Mouse (Mus musculus) kidney, postnatal 0 days (tissue): ENCODE measurements around the gene Zbtb40. TPM values are rescaled to one million over a fixed set of nuclear protein-coding genes. Genes with fewer than 3 reads are reported as not detected.

Experiments used
- ATAC-seq: fragments of 200-750 bp; cut with Nextera tagmentation; replicated peaks from 2 replicates; pipeline ENCODE4 v1.8.0; 2017; ENCODE audit warnings: low read depth, moderate number of reproducible peaks, moderate TSS enrichment, moderate library complexity; ENCODE audit not compliant: low FRiP score
- DNase-seq: peaks from one replicate; pipeline ENCODE4 v3.0.0-alpha.2; 2016; ENCODE audit warnings: low spot score
- H3K27ac ChIP-seq: fragments of 300-500 bp; sonication (generic); 2 replicates; pipeline ENCODE4 v1.5.1; 2014; ENCODE audit warnings: mild to moderate bottlenecking
- H3K27me3 ChIP-seq: fragments of 300-500 bp; sonication (generic); 2 replicates; pipeline ENCODE4 v1.6.1; 2014; ENCODE audit warnings: low read length, mixed read lengths; ENCODE audit not compliant: insufficient read depth
- H3K36me3 ChIP-seq: fragments of 300-500 bp; sonication (generic); 2 replicates; pipeline ENCODE4 v1.6.1; 2014; ENCODE audit warnings: low read length, mixed read lengths; ENCODE audit not compliant: insufficient read depth
- H3K4me1 ChIP-seq: fragments of 300-500 bp; sonication (generic); replicated peaks from 2 replicates; pipeline ENCODE4 v1.6.1; 2014; ENCODE audit warnings: antibody characterized with exemption, low read length, mixed read lengths; ENCODE audit not compliant: insufficient read depth
- H3K4me2 ChIP-seq: fragments of 300-500 bp; sonication (generic); 2 replicates; pipeline ENCODE4 v1.6.1; 2014; ENCODE audit warnings: mild to moderate bottlenecking, low read length, moderate library complexity, mixed read lengths
- H3K4me3 ChIP-seq: fragments of 300-500 bp; sonication (generic); replicated peaks from 2 replicates; pipeline ENCODE4 v1.5.1; 2014; ENCODE audit warnings: low read depth, low read length
- H3K9ac ChIP-seq: fragments of 300-500 bp; sonication (generic); 2 replicates; pipeline ENCODE4 v1.6.1; 2014; ENCODE audit warnings: low read depth, low read length
- H3K9me3 ChIP-seq: fragments of 300-500 bp; sonication (generic); replicated peaks from 2 replicates; pipeline ENCODE4 v1.6.1; 2016; ENCODE audit warnings: low read length, inconsistent platforms, mixed read lengths
- CTCF ChIP-seq: IDR thresholded peaks from 2 replicates; pipeline ENCODE4 v1.5.1; 2016; ENCODE audit warnings: antibody characterized with exemption, low read depth, mild to moderate bottlenecking, moderate library complexity
- WGBS: fragments of 180-500 bp; shearing (Covaris S2); extraction: QIAGEN DNeasy Blood & Tissue Kit; methylation state at CpG from one replicate; pipeline ENCODE4 v1.1.7; 2014; 5-methylcytosine and 5-hydroxymethylcytosine counted together
- polyA plus RNA-seq: library from polyadenylated mRNA; unstranded; fragments of >200 nt; fragmentation: Nextera tagmentation; extraction: Ambion mirVana; gene quantifications from 2 replicates; pipeline ENCODE4 v1.2.1, GENCODE M21; 2015

Gene Zbtb40
- polyA plus RNA-seq, 1 experiment from 2014 or later: 1.8 TPM

DNA sequence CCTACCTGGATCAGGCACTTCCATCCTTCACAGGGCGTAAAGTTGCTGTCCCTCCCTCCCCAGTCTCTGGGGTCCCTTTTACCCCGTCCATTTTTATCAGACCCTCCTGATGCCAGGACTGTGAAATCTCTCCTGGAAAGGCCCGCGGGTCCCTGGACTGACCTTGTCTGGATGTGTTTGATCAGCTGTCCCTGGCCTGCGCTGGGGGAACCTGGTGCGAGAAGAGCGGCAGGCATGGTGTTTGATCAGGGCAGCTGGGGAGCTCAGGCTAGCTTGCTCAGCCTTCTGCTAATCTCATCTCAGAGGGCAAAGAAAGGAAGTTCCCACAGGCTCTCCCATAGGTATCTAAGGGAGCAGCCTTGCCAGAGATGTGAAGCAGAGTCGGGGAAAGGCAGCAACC, 71.4 kb downstream of the Zbtb40 start:
- ATAC-seq (no peak), DNase-seq (no peak)
- no peak overlapping the region for H3K27ac ChIP-seq
- H3K9ac ChIP-seq: no peak overlapping the region
- 57% methylated on average over 8 of the region's 8 CpGs for WGBS
- H3K4me1 ChIP-seq: no peaks in the 10 kb centered on the region
- no peaks in the 10 kb centered on the region for H3K9me3 ChIP-seq
- no peak for TF ChIP-seq CTCF
- no peak overlapping the region for H3K4me3 ChIP-seq
- H3K36me3 ChIP-seq: no peaks in the 10 kb centered on the region
- no peak overlapping the region for H3K4me2 ChIP-seq
- no peaks in the 10 kb centered on the region for H3K27me3 ChIP-seq

DNA sequence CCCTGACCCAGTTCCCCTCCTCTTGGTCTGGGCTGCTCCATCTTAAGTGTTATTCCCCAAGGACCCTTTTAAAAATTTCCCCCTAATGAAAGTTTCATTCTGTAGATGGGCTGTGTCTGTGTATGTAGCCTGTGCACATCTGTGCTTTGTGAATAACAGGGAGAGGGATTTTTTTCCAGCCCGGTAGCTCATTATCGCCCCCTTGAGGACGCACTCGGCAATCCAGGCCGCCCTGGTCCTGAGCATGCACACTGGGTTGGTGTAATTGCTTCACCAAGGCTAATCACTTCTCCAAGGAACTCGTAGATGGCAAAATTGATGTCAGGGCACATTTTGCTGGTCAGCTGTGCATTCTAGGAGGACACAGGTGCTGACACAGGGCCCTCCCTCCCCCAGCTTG, 77.7 kb downstream of the Zbtb40 start:
- Histone ChIP-seq H3K9ac (no peak overlapping the region), H3K4me3 (no peak overlapping the region), H3K27me3 (peaks cover 22% of the 10 kb centered on the region), H3K36me3 (no peaks in the 10 kb centered on the region), H3K4me2 (no peak overlapping the region), H3K4me1 (no peaks in the 10 kb centered on the region), H3K9me3 (no peaks in the 10 kb centered on the region), H3K27ac (no peak overlapping the region)
- TF ChIP-seq CTCF: peak; percentile 76
- 11% methylated on average over 6 of the region's 6 CpGs for WGBS
- peak; percentile 54 for DNase-seq
- ATAC-seq: no peak

DNA sequence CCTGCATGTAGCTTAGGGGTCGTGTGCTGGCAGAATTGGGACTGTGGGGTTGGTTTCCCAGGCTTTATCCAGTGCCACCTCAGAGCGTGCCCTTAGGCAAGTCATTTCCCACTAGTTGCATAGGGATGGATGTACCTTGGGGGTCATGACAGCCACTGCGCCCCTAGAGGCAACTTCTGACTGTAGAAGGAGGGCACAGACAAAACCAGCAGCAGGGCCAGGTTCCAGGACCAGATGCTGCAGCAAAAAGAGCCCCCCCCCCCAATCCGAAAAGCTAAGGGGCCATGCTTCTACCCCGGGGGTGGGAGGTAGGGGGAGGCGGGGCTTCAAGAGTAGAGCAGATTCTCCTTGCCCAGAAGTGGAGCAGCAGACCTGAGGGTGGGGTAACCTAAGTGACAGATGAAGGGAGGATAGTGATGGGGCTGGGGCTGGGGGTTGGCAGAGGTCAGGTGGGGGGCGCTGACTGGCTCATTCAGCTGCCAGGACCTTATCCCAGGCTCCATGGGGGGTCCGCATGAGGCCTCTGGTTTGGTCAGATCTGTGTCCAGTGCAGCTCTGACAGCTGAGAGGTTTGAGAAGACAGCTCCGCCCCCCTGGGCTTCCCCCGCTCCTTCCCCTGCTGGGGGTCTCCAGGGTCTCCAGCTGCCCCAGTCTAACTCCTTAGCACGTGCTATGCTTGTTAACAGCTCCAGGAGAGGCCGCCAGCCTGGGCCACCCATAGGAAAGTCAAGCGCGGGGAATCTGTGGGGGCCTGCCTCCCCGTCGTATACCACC, 78.9 kb downstream of the Zbtb40 start:
- TF ChIP-seq CTCF: peak; percentile 9; the same call in 1 of the 2 replicates
- WGBS: 45% methylated on average over 16 of the region's 16 CpGs
- no peak for DNase-seq

DNA sequence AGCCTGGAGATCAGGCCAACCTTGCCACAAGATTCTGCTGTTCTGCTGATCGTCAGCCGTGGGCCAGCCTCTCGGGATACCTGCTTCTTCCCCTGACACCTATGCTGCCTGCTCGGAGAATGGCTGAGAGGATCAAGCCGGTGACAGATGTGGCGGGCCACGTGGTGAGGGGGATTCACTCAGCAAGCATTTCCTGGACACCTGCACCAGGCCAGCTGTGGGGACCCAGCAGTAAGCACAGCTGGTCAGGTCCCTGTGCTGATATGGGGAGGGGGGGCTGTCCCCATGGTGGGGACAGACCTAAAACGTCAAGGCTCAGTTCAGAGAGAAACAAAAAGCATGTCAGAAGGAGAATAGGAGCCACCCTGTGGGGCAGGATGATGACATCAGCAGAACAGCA, 79.5 kb downstream of the Zbtb40 start:
- no peak overlapping the region for H3K9ac ChIP-seq
- no peaks in the 10 kb centered on the region for H3K36me3 ChIP-seq
- no peaks in the 10 kb centered on the region for H3K9me3 ChIP-seq
- H3K27ac ChIP-seq: no peak overlapping the region
- WGBS: 53% methylated on average over 8 of the region's 8 CpGs
- no peak overlapping the region for H3K4me3 ChIP-seq
- H3K4me1 ChIP-seq: no peaks in the 10 kb centered on the region
- no peak for TF ChIP-seq CTCF
- ATAC-seq: no peak
- H3K4me2 ChIP-seq: no peak overlapping the region
- H3K27me3 ChIP-seq: peaks cover 22% of the 10 kb centered on the region
- no peak for DNase-seq

More for the DNA sequence above, 78.9 kb downstream of the Zbtb40 start:
- no peak for ATAC-seq
- Histone ChIP-seq H3K4me1 (no peaks in the 10 kb centered on the region), H3K9me3 (no peaks in the 10 kb centered on the region), H3K4me2 (no peak overlapping the region), H3K36me3 (no peaks in the 10 kb centered on the region), H3K9ac (no peak overlapping the region), H3K27me3 (peaks cover 22% of the 10 kb centered on the region), H3K27ac (no peak overlapping the region), H3K4me3 (no peak overlapping the region)

DNA sequence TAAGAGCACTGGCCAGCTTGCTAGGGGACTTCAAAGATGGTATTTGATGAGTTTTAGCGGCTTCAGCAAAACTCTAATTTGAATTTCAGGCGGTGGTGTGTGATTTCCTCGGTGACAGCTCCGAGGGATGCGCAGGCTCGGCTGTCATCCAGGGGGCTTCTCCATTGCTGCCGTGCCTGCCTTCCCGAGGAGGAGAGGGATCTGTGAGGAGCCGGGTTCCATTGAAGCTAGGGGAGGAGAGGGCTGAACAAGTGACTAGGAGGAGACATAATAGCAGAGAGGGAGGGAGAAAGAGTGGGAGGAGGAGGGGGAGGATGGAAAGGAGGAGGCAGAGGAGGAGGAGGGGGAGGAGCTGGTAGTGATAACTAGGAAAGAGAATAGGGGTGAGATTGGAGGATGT, 81.1 kb downstream of the Zbtb40 start:
- Histone ChIP-seq H3K27ac (no peak overlapping the region), H3K36me3 (no peaks in the 10 kb centered on the region), H3K9ac (no peak overlapping the region), H3K27me3 (peaks cover 25% of the 10 kb centered on the region), H3K9me3 (no peaks in the 10 kb centered on the region), H3K4me2 (no peak overlapping the region), H3K4me1 (no peaks in the 10 kb centered on the region), H3K4me3 (no peak overlapping the region)
- no peak for ATAC-seq
- no peak for TF ChIP-seq CTCF
- DNase-seq: peak; percentile 33
- 18% methylated on average over 9 of the region's 9 CpGs for WGBS

DNA sequence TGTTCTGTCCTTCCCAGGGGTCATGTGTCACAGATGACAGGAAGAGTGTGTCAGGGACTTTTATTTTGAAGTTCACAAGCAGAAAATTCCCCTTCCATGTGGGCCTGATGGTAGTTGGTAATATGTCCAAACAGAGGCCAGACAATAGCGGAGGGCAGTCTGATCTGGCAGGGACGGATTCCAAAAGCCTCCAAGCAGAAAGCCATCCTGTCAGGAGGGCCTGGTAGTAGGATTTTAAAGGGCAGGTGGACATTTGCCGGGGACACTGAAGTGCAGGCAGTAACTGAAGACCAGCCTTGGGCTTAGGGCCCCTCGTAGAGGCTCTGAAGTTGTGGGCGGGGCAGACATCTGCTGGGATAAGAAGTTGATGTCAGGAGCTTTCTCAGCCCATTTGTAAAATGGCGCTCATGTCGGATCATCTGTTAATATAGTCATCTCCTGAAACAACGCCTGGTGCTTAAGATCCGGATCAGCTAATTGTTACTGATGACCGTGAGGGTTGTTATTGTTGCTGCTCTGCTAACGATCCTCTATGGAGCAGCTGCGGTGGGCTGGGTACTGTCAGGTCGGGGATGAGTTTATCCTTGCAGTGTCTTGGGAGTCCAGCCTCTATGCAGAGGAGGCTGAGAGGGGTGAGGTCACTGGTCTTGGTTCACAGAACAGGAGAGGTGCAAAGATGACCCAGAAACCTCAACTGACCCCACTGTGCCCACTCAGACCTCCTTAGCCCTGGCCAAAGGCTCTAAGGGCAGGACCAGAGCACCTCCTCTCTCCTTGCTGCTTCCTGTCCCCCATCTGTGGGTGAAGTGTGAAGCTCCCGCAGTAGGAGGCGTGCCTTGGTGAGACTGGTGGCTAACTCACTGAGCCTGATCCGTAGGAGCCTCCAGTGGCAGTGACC, 81.9 kb downstream of the Zbtb40 start:
- Histone ChIP-seq H3K9ac (no peak overlapping the region), H3K9me3 (no peaks in the 10 kb centered on the region), H3K27me3 (peaks cover 25% of the 10 kb centered on the region), H3K36me3 (no peaks in the 10 kb centered on the region), H3K27ac (no peak overlapping the region), H3K4me1 (no peaks in the 10 kb centered on the region), H3K4me2 (no peak overlapping the region), H3K4me3 (no peak overlapping the region)
- ATAC-seq (no peak), DNase-seq (no peak)
- WGBS: 15% methylated on average over 16 of the region's 16 CpGs
- TF ChIP-seq CTCF: no peak
